Mouse (Mus musculus) frontal cortex, postnatal 25 days (tissue): Measurements from ENCODE around the gene Mcemp1.

Source experiments
- DNase-seq, 2 experiments: peaks; one replicate each; pipeline ENCODE4 v3.0.0; 2022; ENCODE audit warnings: low spot score in 2 of 2

Mcemp1 gene

DNA sequence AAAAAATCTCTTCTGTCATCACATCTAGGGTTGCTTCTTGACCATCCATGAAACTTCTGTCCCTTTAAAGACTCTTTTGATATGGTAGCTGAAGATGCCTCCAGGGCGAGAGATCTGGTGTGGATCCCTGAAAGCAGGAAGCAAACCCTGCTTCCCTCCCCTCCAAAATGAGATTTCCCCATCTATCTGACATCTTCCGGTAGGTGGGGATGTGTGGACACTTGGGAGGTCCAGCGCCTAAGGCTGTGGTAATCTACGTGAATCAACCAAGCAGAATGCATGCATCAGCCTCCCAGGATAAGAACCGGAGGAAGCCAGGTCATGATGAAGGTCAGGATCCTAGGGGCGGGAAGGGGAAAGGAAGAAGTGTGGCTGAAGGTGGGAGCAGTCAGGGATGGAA lies at the start of gene Mcemp1:
Mcemp1 (plus strand) TSS at position 248 of the 400 bp plus-strand sequence.
- DNase-seq, result no peak

DNA sequence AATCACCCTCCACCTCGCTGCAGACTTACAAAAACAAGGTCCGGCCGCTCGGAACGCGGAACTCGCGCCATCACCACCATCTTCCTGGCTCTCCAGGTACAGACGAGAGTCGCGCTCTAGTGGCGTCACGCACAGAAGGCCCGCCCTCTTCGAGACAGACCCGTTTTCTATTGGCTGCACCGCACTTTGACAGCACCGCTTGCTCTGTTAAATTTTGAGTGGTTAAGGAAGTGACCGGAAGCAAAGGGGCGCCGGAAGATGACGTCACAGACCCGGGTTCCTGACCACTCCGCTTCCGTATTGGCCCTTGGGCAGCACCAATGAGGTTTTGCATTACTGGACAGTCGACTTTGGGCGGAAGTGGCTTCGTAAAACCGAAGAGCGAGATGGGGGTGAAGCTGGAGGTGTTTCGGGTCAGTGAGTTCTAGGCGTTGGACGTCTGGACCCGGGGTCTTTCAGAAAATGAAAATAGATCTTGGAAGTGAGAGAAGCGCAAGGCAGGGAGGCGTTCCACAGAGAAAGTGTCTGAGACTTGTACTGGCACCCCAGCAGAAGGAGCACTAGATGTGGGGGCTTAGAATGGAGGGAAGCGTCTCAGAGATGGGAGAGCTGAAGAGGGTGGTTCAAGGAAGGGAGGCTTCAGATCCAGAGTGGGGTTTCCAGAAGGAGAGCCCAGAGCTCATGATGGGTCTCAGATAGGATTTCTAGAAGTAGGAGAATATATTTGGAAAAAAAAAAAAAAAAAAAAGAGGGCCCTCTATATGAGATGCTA lies 44.2 kb upstream of the Mcemp1 start, which contains the start of the genes Xab2 and Pet100:
Xab2 (minus strand) TSS at position 118 of the 772 bp plus-strand sequence.
Pet100 (plus strand) TSS at position 350 of the 772 bp plus-strand sequence.
- peak; percentile 99 for DNase-seq

DNA sequence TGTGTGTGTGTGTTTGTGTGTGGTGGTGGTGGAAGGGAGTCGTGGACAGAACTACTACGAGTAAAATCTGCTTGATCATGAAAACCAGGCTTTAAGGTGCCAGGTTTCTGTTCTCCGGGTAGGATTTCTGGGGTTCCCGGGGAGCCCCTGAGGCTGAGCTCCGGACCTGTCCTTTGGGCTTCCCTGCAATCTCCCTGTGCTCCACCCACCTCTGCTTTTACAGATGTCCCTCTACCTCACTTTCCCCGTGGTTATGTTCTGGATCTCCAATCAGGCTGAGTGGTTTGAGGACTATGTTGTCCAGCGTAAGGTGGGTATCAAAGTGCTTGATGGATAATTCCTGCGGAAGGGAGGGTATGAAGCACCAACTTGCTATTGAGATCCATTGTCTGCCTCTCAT lies 43.4 kb upstream of the Mcemp1 start:
- no peak for DNase-seq

DNA sequence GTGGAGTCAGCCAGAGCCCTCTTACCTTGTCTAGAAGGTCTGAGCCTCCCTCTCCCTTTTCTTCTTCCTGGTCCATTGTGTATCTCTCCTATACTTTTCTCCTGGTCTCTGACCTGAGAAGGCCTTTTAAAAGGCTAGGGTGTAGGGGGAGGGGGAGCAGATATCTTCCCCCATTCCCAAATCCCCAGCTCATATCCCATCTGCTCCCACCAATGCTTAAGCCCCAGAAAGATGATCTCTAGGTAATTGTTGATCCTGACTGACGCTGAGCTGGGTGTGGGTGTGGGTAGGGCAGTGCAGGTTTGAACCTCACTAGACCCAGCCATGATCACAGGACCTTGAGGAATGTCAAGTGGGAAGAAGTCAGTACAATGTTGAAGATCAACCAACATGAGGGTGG lies 40.1 kb upstream of the Mcemp1 start, which contains the start of gene Pcp2:
Pcp2 (minus strand) TSS at position 101 of the 400 bp plus-strand sequence.
- DNase-seq, result no peak

DNA sequence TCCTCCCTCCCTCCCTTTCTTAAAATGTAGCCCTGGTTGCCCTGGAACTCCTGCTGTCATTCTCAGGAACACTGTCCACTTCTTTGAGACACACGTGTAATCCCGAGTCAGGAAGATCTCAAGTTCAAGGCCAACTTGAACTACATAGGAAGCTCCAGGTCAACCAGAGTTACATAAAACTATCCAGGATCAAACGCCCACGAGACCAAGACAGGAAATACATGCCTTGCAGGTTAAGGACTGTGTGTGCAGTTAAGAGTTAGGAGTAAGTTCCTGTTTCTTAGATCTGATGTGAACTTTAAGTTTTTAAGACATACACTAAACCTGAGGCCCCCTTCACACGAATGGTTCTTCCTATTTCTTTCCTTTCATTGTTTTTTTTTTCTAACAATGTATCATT lies 38.6 kb upstream of the Mcemp1 start:
- no peak for DNase-seq

DNA sequence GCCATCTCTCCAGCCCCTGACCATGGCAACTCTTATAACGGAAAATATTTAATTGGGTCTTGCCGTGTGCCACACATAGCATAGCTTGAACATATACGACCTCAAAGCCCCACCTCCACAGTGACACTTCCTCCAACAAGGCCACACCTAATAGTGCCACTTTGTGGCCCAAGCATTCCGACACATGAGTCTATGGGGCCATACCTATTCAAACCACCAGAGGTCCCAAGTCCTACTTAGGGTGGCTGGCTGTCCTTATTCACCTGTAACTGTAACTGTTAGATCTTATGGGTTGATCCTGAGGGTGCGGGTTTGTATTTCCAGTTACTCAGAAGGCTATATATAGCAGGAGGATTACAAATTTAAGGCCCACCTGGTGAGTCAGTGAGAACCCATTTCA lies 37.5 kb upstream of the Mcemp1 start:
- no peak for DNase-seq

DNA sequence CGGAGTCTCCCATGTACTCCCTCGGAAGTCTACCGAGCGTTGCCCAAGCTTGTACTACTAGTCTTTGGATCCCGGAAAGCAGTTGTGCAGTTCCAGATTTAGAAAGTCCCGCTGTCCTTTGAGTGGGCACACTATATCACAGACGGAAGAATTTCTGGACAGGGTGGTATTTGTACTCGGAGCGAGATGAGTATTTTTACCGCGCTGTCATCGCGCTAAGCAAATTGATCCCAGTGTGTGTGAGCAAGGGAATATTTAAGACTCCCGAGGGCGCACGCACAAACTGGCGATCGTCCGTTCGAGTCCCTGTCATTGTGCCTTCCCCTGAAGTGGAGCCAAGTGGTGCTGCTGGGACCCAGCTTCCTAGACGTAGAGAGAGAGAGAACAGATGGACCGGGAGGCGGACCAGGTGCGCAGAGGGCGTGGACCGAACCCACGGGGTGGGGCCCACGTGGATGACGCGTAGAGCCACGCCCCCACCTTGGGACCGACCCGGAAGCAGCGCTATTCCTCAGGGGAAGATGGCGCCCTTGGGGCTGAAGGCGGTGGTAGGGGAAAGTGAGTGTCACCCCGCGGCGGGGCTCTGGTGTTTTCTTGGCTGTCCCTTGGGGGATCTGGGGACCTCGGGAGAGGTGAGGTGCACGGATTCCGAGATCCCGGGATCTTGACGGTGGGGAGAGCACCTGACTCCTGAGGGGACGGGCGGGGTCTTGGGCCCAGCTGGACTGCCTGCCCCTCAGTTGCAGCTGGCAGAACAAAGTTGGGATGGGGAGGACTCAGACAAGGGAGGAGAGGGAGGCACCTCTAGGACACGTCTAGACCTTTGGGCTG lies 34.7 kb upstream of the Mcemp1 start, which contains the start of gene Stxbp2:
Stxbp2 (plus strand) TSS at position 309 of the 831 bp plus-strand sequence.
- DNase-seq, result peak in 1 of 2 experiments; percentile 46

DNA sequence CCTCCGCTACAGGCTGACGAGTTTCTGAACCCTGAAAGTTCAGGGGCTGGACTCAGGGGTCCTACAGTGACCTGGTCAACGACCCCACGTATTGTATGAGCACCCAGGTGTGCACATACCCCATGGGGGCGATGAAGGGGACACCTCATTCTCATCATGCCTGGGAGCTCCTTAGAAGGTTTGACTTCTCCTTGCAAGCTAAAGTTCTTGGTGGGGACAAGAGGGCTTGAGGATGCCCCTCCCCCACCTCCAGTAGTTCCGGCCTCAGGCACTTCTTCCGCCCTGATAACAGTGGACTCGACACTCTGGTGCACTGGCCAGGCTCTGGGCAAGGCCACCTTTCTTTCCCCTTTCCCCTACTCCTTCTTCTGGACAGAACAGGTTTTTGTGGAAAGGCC lies 34.1 kb upstream of the Mcemp1 start:
- DNase-seq, result no peak

DNA sequence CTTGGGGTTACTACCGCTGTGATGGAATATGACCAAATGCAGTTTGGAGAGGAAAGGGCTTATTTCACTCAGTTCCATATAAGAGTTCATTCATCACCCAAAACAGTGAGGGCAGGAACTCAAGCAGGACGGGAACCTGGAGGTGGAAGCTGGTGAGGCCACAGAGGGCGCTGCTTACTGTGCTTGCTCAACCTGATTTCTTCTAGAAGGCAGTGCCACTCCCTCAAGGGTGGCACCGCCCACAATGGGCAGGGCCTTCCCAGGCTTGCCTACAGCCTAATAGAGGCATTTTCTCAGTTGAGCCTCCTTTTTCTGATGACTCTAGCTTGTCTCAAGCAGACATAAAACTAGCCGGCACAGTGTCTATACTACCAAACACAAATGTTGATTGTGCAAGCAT lies 19.8 kb upstream of the Mcemp1 start:
- no peak for DNase-seq

DNA sequence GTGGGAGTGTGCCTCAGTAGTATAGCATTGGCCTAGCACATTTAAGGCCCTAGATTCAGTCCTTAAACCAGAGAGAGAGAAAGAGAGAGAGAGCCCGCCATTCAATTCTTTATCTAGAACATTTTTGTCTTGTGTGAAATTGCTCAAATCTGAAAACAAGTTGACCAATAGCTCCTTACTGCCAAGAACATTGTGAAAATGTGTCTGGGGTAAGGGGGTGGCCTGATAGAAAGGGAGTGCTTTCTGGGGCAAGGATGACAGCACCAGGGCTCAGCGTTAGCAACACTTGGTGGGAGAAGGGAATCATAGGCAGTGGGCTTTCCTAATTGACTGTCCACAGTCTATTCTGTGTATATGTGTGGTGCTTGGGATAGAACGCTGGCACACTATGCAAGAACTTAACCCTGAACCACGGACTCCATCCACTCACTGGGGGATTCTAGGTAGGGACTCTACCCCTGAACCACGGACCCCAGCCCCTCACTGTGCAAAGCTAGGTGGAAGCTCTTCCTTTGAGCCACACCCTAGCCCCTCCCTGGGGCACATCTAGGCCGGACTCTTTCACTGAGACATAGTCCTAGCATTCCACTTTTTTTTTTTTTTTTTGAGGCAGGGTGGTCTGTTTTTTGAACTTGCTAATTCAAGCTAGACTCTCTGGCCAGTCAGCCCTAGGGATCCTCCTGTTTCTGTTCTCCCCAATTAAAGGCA lies 18.6 kb upstream of the Mcemp1 start:
- DNase-seq, result no peak

DNA sequence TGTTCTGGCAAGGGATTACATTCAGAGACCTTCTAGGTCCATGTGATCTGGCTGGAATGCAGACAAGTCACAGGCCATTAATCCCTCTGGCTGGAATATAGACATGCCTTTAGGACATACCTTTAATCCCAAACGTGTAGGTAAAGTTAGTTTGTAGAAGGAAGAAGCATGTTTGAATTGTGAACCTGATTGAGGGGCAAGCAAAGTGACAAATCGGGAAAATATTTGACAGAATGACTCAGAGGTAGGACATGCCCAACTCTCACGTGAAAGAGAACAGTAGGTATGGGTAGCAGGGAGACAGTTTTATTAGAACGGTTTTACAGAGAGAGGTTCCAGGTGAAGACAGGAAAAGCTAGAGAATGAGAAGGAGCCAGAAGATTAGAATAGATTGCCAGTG lies 18.0 kb upstream of the Mcemp1 start:
- DNase-seq, result no peak

DNA sequence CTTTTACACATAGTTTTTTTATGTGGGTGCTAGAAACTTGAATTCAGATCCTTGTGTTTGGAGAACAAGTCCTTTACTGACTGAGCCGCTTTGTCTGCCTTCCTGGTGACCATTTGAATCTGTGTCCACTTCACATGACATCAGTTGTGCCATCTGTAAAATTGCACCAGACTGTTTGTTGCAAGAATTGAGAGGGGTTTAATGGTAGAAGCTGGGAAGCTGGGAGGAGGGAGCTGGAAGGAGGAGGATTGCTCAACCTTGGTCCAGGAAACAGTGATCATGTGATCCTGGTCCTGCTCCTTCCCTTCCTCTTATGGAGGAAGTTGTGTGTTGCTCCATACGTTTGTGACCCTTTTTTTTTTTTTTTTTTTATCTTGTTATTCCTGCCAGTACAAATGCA lies 17.3 kb upstream of the Mcemp1 start:
- no peak for DNase-seq

DNA sequence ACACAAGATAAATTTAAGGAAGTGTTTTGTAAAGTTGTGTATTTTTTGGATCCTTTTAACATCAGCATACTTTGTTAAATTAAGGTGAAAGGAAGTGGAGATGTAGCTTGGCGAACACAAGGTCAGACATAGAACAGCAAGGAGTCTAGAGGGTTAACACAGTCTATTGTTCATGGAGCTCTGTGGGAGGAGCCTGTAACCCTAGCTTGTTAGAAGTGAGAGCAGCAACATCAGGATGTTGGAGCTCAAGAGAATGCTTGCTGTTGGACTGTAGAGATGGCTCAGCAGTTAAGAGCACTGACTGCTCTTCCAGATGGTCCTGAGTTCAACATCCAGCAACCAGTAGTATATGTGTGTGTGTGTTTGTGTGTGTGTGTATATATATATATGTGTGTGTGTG lies 16.6 kb upstream of the Mcemp1 start:
- no peak for DNase-seq

DNA sequence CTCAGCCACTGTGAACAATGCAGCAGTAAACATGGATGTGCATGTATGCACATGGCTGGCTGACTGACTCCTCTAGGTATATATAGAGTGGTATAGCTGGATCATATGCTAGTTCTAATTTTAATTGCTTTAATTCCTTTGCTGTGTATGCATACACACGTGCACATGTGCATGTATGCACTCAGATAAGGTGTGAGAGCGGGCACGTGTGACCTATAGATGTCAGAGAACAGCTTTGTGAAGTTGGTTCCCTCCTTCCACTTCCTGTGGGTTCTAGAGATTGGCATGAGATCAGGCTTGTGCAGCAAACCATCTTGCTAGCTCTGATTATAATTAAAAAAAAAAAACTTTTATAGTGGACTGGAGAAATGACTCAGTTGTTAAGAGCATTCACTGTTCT lies 12.7 kb upstream of the Mcemp1 start:
- no peak for DNase-seq

DNA sequence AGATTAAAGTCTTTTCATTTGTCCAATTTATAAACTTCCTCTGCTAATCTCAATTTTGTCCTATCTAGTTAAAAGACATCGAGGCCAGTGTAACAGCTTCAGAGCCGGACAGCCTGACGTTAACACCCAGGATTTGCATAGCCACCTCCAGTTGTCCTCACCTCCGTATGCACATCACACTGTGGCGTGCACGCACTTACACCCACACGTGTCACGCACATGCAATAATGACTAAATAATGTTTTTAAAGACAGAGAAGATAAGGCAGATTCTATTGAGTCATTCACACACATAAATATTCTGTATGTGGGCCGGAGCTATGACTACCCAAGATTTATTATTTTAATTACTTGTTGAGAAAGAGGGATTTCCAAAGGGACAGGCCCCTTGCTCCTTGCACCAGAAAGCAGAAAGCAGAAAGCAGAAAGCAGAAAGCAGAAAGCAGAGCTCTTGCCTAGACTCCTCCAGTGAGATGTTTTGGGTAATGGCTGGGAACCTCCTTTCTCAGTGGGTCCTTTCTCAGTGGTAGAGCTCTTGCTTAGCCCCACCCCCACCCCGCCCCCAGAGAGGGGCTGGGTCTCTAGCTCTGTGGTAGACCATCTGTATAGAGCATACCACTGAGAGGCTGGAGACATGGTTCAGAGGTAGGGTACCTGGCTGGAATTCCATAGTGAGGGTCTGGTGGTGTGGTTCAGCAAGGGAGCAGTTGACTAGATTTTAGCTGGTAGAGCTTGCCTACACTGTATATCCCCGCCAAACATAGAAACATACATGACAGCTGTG lies 10.6 kb upstream of the Mcemp1 start:
- no peak for DNase-seq

DNA sequence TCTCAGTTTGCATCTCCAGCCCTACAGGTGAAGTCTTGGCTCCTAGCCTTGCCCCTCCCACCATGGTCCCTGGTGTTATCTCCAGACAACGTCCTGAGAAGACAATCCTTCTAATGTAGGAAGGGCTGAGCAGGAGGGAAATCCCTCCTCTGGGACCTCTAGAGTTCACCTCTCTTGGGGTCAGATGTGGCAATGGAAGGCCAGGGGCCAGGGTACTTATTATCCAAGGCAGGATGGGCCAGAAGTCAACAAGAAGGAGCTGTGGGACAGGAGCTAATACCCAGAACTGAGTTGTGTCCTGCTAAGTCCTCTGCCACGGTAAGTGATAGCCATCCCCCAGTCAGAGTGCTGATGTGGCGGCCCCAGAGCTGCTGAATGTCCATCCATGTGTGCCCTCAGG lies 10.0 kb upstream of the Mcemp1 start, which contains the start of gene Retn:
Retn (plus strand) TSS at position 245 of the 400 bp plus-strand sequence.
- no peak for DNase-seq

DNA sequence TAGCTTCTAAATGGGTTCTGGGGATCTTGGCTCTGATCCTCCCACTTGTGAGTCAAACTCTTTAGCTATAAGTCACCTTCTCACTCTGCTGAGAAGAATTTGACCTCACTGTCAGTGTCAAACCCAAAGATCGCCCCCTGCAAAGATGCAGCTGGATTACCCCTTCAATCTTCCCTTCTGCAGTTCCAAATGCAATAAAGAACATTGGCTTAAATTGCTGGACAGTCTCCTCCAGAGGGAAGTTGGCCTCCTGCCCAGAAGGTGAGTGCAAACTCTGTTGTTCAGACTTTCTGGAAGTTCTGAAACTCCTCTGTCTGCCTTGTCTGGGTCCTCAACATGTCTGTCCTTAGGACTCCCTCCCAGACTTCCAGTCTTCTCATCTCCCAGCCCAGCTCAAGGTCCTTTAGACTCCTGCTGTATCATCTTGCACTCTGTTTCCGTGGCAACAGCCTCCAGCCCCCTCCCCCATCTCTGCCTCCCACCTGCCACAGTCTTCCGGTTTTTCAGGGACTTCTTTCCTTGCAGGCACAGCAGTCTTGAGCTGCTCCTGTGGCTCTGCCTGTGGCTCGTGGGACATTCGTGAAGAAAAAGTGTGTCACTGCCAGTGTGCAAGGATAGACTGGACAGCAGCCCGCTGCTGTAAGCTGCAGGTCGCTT lies 8.7 kb upstream of the Mcemp1 start:
- peak in 1 of 2 experiments; percentile 40 for DNase-seq

DNA sequence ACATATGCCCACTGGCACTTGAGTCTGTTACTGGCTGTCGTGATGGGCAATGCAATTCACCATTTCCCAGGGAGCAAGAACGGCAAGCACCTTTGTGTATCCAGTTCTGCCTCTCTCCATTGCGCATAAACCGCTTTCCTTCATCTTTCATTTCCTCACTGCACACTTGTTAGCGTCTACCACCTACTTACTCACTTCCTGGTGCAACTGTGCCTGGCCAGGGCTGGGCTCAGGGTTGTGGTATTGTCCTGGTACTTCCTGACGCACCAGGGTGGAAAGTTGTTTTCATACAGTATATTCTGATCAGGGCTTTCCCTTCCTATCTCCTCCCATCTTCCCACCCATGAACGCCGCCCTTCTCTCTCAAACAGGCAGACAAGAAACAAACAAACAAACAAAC lies 4.7 kb upstream of the Mcemp1 start:
- DNase-seq, result no peak

DNA sequence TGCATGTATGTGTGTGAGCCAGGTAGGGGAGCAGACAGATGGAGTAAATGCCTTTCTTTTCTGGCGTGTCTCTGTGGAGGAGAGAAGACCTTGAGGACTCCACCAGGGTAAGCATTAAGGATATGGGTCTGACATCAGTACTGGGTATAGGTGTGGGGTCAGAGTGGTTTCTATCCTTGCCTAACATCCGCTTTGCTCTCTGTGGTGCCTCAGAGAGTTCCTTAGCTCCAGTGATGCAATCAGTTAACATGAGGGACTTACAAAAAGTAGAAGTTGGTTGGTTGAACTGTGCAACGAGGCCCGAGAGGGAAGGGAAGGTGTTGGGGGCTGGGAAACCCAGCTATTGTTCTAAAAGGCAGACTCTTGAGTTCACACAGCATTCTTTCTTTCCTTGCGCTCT lies 1.1 kb upstream of the Mcemp1 start:
- no peak for DNase-seq

DNA sequence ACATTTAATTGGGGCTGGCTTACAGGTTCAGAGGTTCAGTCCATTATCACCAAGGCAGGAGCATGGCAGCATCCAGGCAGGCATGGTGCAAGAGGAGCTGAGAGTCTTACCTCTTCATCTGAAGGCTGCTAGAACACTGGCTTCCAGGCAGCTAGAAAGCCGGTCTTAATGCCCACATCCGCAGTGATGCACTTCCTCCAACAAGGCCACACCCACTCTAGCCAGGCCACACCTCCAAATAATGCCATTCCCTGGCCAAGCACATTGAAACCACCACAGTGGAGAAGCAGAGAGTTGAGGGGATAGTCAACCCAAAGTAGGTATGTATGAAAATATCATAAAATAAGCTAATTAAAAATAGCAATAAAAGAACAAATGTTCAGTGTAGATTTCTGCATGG lies 4.8 kb downstream of the Mcemp1 start:
- no peak for DNase-seq
